Mouse (Mus musculus) heart, adult 2 months (tissue): Measurements from ENCODE around the gene Hoxc10.

Experiments used
- CTCF ChIP-seq: fragments of 200-600 bp; IDR thresholded peaks from 2 replicates; pipeline ENCODE4 v1.8.1; 2022; ENCODE audit warnings: antibody characterized with exemption, mild to moderate bottlenecking, moderate library complexity
- POLR2A ChIP-seq: fragments of 200-500 bp; IDR thresholded peaks from 2 replicates; pipeline ENCODE4 v1.6.1; 2011; ENCODE audit warnings: mild to moderate bottlenecking, low read depth, low read length, control low read depth; ENCODE audit not compliant: insufficient read depth

DNA sequence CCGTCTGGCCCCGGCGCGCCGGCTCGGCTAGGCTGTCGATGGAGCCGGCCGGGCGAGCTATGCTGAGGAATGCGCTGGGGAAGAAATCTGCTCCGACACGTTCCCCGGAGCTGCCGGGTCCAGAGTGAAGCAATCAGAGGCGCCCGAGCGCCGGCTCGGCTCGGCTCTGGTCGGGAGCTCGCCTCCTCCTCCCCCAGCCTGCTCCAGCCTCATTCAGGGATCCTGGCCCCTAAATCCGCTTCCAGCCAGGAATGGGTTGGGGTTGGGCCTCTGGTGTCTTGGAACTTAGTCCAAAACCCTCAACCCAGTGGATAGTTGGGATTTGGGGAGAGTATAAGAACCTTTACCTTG is 44.6 kb upstream of the Hoxc10 start:
- TF ChIP-seq CTCF, result no peak
- no peak for TF ChIP-seq POLR2A
